Mouse (Mus musculus) MEL (cell line): Measurements from ENCODE around the gene B3gat2.

Experiments
- BHLHE40 ChIP-seq: IDR thresholded peaks from 2 replicates; pipeline ENCODE4 v1.6.1; 2012; ENCODE audit warnings: low read depth, mild to moderate bottlenecking, inconsistent platforms, low read length, improper control_type of control experiment, borderline replicate concordance
- CTCF ChIP-seq, 3 experiments: IDR thresholded peaks in 2 of 3; conservative IDR thresholded peaks in 1 of 3; 2 replicates each; pipeline ENCODE4 v1.5.1; 2011 to 2012; ENCODE audit warnings: low read length in 3 of 3, low read depth in 2 of 3, mild to moderate bottlenecking in 2 of 3, improper control_type of control experiment in 1 of 3, inconsistent platforms in 1 of 3, mixed read lengths in 1 of 3, moderate library complexity in 1 of 3; ENCODE audit not compliant: control insufficient read depth in 1 of 3, insufficient read depth in 1 of 3, poor library complexity in 1 of 3, severe bottlenecking in 1 of 3
- EP300 ChIP-seq, 2 experiments: IDR thresholded peaks; 2 replicates each; pipeline ENCODE4 v1.6.1; 2011; ENCODE audit warnings: improper control_type of control experiment in 2 of 2, low read length in 2 of 2, low read depth in 1 of 2, mild to moderate bottlenecking in 1 of 2
- GATA1 ChIP-seq: IDR thresholded peaks from 2 replicates; pipeline ENCODE4 v1.6.1; 2011; ENCODE audit warnings: low read depth, low read length, improper control_type of control experiment
- KAT2A ChIP-seq: conservative IDR thresholded peaks from 2 replicates; pipeline ENCODE4 v1.6.1; 2012; ENCODE audit warnings: low read depth, low read length, improper control_type of control experiment, inconsistent platforms
- NRF1 ChIP-seq: IDR thresholded peaks from 2 replicates; pipeline ENCODE4 v1.6.1; 2014; ENCODE audit warnings: low read depth, mild to moderate bottlenecking, inconsistent platforms, low read length, improper control_type of control experiment, moderate library complexity; ENCODE audit not compliant: poor library complexity, insufficient read depth, severe bottlenecking
- POLR2A ChIP-seq, 2 experiments: IDR thresholded peaks; 2 replicates each; pipeline ENCODE4 v1.6.1; 2011 to 2012; ENCODE audit warnings: low read length in 2 of 2, mild to moderate bottlenecking in 2 of 2, control low read depth in 1 of 2, improper control_type of control experiment in 1 of 2, low read depth in 1 of 2, moderate library complexity in 1 of 2; ENCODE audit not compliant: control insufficient read depth in 1 of 2, insufficient read depth in 1 of 2, poor library complexity in 1 of 2
- POLR2AphosphoS2 ChIP-seq: IDR thresholded peaks from 2 replicates; pipeline ENCODE4 v1.6.1; 2011; ENCODE audit warnings: low read length, improper control_type of control experiment
- TBP ChIP-seq: IDR thresholded peaks from 2 replicates; pipeline ENCODE4 v1.8.0; 2011; ENCODE audit warnings: low read depth, low read length, improper control_type of control experiment
- UBTF ChIP-seq: IDR thresholded peaks from 2 replicates; pipeline ENCODE4 v1.6.1; 2012; ENCODE audit warnings: low read depth, mild to moderate bottlenecking, inconsistent platforms, low read length, improper control_type of control experiment, moderate library complexity, borderline replicate concordance; ENCODE audit not compliant: insufficient read depth
- ZNF384 ChIP-seq: IDR thresholded peaks from 2 replicates; pipeline ENCODE4 v1.6.1; 2012; ENCODE audit warnings: low read depth, mild to moderate bottlenecking, inconsistent platforms, low read length, improper control_type of control experiment

DNA sequence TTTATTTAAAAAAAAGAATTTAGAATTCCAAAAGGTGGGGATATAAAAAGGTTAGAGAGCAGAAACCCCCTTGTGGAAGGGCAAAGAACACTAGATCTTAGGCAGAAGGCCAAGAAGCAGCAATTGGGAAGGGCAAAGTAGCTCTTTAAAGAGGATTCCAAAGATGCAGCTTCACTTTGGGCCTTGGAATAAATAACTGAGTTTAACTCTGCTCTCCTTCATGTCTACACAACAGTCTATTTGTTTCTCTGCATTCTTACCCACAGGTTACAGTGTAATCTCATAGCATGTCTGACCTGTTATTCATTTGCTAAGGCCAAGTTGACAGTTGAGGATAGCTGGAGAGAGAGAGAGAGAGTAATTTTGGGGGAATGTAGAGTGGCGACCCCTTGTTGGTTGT lies 6.6 kb upstream of the B3gat2 start:
- TF ChIP-seq GATA1 = no peak
- TF ChIP-seq CTCF (IDR thresholded peaks at IDR 0.05 in 2 of 3, conservative IDR thresholded peaks at IDR 0.05 in 1 of 3; ENCODE audit: control insufficient read depth in 1 of 3, insufficient read depth in 1 of 3, low read depth in 2 of 3, low read length in 3 of 3, poor library complexity in 1 of 3, severe bottlenecking in 1 of 3) = no peak
- no peak for TF ChIP-seq NRF1
- no peak for TF ChIP-seq ZNF384
- no peak for TF ChIP-seq POLR2A (IDR thresholded peaks at IDR 0.05; ENCODE audit: control insufficient read depth in 1 of 2, insufficient read depth in 1 of 2, low read depth in 1 of 2, low read length in 2 of 2, poor library complexity in 1 of 2)
- TF ChIP-seq POLR2AphosphoS2 = no peak
- no peak for TF ChIP-seq BHLHE40
- TF ChIP-seq TBP = no peak
- no peak for TF ChIP-seq UBTF
- no peak for TF ChIP-seq EP300 (IDR thresholded peaks at IDR 0.05; ENCODE audit: low read depth in 1 of 2, low read length in 2 of 2)
- no peak for TF ChIP-seq KAT2A
